Mouse (Mus musculus): Measurements from ENCODE around the gene Bag3.
"Not testable (repeated sequence)": the region's sequence is repeated elsewhere in the genome, so short reads cannot be mapped to it uniquely, and the experiment has no call there.

Gene Bag3

DNA sequence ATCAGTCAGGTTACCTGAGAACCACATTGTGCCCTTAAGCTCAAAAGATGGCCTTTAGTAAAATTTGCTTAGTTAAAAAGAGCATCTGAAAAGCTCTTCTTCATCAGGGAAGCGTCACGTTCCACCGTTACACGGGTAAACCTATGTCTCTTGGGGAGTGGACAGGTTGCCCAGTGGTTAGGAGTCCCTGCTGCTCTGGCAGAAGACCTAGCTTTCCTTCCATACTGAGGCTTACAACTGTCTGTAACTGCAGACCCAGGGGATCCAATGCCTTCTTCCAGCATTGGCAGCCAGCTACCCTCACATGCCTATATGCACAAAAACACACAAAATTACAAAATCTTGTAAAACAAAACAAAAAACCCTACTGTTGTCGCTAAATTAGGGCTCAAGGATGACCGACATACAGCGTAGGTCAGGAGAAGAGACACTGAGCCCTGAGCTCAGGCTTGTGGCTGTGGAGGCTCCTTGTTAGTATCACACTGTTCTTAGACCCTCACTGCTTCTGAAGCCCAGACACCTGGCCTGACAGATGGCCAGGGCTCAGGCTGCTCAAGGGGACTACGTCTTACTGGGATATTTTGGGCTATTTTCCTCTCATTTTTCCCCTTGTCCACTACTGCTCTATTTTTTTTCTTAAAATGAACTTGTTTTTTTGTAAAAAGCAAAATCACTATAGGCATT, 44.3 kb downstream of the Bag3 start:
- DNase-seq (ENCODE audit: low spot score) = no peak

DNA sequence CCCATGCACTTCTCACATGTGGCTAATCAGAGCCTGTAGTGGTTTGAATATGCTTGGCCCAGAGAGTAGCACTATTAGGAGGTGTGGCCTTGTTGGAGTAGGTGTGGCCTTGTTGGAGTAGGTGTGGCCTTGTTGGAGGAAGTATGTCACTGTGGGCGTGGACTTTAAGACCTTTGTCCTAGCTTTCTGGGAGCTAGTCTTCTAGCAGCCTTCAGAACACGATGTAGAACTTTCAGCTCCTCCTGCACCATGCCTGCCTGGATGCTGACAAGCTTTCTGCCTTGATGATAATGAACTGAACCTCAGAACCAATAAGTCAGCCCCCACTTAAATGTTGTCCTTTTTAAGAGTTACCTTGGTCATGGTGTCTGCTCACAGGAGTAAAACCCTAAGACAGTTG, 46.0 kb downstream of the Bag3 start:
- not testable (repeated sequence) for DNase-seq (ENCODE audit: low spot score)

DNA sequence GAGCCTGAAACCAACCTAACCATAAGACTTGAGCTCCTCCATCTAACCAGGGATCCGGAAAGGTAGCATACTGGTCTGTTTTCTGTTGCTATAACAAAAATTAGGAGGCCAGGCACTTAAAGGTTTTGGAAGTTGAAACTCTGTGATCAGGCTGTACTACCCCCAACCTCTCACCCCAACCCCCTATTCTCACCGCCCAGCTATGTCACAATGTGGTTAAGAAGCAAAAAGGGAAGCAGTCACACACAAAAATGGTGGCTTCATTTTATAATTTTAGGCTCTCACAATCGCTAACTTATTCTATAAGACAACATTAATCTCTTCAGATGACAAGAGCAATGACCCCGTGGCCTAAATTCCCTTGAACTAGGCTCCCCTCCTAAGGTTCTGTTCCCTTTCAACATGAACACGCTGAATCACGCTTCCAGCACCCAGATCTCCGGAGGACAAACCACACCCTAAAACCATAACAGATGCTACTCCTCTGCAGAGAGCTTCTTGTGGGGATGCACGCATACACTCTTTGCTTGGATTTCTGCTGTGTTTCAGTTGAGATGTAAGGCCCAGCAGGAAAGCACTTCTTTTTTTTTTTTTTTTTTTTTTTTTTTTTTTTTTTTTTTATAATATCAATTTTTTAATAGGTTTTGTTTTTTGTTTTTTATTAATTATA, 46.7 kb downstream of the Bag3 start:
- no peak for DNase-seq (ENCODE audit: low spot score)

DNA sequence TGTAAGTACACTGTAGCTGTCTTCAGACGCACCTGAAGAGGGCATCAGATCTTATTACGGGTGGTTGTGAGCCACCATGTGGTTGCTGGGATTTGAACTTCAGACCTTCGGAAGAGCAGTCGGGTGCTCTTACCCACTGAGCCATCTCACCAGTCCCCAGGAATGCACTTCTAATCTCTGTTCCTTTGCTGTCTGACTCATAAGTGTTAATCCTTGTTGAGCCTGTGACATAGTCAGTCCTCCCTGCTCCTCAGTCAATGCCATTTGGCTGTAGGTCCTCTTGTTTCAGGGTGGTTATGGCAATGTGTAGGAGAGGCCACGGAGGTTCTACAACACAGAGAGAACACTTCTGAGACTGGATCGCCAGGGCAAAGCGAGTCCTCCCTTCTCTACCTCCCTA, 47.2 kb downstream of the Bag3 start:
- DNase-seq (ENCODE audit: low spot score) = not testable (repeated sequence)

DNA sequence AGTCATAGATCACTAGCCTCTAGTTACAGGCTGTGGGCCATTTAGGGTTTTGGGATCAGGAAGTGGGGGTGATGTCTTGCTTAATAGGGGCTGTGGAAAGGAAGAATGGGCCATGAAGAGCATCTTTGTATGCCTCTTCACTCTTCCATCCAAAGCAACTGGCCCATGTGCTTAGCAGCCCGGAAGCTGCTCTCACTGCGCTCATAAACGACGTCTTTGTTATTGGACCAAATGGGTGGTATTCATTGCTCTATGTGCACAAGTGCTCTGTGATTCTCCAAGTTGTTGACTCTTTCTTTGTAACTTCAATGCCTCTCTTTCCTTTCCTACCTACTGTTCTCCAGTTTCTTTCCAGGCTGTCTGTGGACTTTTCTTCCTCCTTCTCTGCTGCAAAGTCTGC, 48.6 kb downstream of the Bag3 start:
- DNase-seq (ENCODE audit: low spot score) = no peak

DNA sequence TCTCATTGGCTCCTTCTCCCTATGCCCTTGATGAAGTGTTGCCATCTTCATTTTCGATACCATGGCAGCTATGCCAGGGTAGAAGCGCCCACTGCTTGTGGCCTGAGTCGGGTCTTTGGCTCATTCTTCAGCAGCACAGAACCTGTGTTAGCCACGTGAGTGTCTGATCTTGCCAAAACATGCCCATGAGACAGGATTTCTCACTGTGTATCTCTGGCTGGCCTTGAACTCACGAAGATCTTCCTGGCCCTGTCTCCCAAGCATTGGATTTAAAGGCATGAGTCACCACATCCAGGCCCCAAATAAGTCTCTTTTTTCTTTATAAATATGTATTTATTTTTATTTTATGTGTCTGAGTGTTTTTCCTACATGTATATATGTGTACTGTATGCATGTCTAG, 51.8 kb downstream of the Bag3 start:
- no peak for DNase-seq (ENCODE audit: low spot score)

DNA sequence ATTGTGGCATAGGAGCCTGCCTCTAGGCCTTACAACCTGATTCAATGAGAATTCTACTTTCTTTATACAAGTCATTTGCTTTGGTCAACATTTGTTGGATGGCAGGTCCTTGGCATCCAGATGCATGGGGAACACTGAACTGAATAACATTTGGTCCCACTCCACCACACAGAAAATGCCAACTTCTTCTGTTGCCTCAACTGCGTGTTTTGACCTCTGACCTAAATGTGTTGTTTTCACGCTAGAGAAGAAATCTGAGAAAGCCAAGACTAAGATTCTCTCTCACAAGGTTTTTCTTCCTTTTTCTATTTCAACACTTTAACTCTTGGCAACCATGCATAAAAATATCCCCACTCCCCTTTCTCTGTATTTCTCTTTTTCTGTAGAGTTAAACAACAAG, 52.4 kb downstream of the Bag3 start:
- no peak for DNase-seq (ENCODE audit: low spot score)

DNA sequence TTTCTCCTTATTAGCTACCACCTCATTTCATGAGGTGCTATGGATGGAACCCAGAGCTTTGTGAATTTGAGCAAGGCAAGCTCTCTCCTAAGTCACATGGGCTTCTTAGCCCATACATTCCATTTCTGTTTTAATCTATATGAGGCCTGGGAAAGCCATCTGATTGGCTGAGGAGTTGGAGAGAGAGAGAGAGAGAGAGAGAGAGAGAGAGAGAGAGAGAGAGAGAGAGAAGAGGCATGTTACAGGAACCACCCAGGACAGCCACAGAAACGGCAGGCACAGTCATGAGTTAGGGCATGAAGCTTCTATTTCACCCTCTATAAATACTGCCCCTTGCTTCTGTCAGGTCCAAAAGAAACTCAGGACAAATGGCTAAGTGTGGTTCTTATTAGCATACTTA, 54.2 kb downstream of the Bag3 start:
- DNase-seq (ENCODE audit: low spot score) = no peak

DNA sequence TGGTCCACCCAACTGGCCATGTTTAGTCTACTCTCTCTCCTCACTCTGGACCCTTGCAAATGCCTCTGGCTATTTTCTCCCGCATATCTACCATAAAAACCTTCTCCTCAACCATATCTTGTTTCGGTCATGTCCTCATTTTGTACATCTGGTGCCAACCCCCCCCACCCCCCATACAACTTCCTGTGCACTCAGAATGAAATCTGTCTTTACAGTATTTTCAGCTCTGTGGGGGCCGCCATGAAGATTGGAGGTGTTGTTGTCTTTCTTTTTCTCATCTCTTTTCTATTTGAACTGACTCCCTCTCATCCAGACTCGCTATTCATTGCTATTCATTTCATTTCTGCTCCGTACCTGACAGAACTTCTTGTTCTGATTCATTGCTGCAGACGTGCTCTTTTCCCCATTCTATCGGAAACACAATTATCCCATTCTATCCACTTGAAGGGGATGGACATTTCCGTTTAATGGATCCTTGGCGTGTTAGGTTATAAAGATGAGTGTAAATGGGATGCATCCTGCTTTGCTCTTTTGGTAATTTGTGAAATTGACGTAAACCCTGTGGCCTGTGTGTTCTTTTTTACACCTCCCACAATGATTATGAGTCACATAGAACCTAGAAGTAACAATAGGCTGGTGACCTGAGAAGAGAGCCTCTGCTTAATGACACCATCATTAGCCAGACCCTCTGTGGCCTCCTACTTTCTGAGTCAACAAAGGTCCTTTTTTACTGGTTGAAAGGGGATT, 55.0 kb downstream of the Bag3 start:
- DNase-seq (ENCODE audit: low spot score) = no peak

DNA sequence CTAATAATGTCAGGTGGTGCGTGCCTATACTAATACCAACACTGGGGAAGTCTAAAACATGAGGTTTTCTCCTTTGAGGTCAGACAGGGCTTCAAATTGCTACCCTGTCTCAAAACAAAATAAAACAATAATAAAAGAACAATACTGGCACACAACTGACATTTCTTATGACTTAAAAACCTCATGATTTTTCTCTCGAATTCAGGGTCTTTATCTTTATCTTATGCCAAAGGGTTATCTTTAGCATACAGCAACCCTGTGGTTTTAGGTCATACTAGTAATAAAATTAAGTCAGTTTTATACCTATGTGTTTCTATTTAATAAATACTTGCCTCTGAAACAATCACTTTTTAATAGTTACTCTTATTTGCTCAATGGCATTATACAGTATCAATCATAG, 56.0 kb downstream of the Bag3 start:
- DNase-seq (ENCODE audit: low spot score) = no peak

DNA sequence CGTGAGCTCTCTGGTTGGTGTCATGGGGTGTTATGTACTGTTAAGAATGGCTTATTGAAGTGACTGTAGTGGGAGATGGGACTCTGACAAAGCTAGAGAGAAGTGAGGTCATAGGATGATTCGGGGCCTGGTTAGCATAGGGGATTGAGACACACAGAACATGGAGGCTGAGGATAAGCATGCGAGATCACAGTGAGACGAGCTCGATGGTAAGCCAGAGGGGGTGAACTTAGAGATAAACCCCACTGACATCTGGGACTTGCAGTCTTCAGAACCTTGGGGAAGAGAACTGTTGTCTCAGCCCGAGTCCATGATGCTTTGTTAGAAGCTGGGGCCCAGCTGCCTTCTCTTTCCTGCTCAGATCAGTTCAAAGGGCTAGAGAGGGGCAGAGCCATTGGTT, 56.9 kb downstream of the Bag3 start:
- DNase-seq (ENCODE audit: low spot score) = no peak

DNA sequence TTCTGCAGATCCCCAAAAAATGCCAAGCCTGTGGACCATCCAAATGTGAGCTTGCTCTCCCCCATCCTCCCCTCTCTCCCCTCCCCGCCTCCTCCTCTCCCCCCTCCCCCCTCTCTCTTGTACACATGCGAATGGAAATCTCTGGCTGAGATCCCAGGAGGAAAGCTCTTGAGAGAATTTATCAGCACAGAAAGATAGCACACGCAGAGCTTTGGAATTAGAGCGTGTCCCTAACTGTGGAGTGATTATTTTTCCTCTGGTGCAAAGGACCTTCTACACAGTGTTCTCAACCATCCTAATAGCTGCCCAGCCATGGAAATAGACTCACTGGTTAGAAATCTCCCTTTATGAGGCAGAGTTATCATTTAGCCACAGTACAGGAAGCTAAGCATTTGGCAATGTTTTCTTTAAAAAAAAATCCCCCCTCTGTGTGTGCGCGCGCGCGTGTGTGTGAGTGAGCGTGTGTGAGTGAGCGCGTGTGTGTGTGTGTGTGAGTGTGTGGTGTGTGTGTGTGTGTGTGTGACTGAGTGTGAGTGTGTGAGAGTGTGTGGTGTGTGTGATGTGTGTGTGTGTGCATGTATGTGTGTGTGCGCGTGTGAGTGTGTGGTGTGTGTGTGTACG, 58.6 kb downstream of the Bag3 start:
- DNase-seq (ENCODE audit: low spot score) = peak; percentile 50

DNA sequence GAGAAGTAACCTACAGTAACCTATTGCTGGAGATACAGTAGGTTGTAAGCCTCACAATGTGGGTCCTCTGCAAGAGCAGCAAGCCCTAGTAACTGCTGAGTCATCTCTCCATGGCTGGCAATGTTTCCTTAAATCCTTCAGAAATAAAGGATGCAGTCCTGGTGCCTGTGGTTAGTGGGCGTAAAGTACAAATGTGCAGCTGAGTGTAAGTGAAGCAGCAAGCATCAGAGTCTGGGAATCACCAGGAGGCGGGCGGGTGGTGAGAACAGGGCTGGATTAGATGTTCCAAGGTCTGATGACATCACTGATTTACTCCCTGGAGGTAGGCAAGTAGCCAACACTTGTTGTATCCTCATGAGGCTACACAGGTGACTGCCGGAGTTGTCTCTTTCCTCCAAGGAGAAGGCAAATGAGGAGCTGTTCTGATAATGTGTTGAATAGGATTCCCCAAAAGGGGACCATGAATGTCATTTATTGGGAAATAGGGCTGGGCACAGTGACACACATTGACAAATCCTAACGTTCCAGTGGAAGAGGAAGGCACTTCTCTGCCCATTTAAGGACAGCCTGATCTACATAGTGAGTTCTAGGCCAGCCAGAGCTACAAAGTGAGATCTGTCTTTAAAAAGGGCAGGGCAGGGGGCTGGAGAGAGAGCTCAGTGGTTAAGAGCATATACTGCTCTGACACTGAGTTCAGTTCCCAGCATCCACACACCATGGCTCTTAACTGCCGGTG, 60.0 kb downstream of the Bag3 start:
- peak; percentile 64 for DNase-seq (ENCODE audit: low spot score)

DNA sequence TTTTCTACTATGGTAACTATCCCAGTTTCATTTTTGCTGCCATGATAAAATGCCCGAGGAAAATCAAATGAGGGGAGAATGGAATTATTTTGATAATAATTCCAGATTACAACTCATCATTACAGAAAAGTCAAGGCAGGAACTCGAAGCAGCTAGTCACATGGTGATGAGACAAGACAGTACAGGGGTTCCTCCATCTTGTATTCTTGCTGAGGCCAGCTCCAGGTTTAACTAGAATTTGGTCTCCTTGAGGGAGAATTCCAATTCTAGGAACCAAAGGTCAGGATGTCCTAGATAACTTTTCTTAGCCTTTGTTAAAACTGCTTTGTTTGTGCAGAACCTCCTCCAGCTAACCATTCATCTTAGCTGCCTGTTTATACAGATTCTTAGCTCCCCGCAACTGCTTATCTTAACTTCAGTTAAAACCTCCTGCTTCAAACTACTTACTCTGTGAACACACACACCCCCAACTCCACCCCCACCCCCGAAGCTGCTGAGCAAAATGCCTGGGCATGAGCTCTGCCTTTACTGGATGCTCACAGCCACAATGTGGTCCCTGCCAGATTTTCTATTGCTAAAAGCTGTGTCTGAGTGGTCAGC, 64.0 kb downstream of the Bag3 start:
- DNase-seq (ENCODE audit: low spot score) = no peak

DNA sequence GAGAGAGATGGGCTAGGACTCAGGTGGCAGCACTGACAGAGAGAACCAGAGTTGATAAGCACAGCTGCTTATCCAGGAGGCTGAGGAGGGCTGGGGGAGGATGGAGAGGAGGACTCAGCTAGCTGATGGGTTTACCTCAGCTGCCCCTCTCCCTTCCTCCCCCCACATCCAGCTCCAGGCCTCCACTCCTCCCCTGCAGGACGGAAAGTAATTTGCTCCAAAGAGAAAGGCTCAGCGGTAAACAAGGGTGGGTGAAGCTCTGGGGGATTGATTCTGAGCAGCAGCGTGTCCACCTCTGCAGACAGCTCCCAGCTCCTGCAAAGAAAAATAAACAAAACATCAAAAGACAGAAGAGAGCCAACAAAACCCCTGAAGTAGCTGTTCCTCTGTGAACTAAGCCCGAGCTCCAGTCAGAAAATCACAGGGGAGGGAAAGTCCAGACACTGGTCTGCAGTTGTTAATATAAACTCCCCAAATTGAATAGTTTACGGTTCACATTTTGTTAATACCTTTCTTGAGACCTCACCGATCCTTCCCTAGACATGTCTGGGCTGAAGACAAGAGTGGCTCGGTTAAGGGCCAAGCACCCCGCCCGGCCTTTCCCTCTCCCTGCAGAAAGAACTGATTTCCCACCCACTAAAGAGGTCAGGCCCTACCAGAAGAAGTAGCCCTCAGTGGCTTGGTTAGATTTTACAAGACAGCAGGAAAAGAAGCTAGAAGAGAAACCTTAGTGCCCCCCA, 68.1 kb downstream of the Bag3 start:
- peak; percentile 55 for DNase-seq (ENCODE audit: low spot score)

DNA sequence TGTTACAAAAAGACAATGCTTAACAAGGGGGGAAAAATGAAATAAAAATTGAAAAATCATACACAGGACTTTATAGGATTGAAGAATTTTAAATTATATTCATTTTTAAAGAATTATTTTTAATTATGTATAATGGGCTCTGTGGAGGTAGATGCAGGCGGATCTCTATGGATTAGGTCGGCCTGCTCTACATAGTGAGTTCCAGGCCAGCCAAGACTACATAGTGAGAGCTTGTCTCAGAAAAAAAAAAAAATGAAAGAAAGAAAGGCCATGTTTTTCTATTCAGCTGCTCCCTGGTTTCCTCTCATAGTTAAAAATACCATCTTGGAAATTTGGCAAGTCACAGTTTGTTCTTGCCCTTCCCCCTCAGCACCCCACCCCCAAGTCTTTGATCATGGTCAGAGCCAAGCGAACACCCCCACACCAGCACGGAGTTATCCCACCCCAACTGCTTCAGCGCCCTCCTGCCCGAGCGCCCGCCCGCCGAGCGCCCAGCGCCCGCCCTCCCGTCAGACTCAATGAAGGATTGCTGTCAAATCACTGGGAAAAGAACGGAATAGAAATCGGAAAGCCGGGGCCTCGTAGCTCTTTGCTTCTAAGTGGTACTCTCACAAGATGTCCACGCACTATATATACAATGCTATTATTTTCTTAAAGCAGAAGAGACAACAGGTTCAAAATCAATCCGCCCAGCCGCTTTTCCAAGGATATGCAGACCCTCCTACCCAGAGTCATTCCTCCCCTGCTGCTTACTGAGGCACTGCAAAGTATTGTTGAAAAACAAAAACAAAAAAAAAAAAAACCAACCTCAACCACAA, 68.9 kb downstream of the Bag3 start:
- DNase-seq (ENCODE audit: low spot score) = peak; percentile 28

DNA sequence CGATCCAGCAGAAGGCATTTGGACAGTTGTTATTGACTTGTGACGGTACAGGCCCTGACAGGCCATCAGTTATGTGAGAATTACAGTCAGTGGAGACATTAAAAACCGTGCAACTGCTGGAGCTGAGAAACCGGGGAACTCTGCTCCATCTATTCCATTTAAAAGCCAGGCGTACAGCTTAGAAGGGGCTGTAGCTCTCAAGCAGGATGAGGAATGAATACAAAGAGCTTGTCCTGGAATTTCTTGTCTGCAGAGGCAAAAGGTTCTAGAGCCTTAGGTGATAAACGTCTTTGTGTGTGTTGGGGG, 69.5 kb downstream of the Bag3 start:
- DNase-seq (ENCODE audit: low spot score) = peak; percentile 14

DNA sequence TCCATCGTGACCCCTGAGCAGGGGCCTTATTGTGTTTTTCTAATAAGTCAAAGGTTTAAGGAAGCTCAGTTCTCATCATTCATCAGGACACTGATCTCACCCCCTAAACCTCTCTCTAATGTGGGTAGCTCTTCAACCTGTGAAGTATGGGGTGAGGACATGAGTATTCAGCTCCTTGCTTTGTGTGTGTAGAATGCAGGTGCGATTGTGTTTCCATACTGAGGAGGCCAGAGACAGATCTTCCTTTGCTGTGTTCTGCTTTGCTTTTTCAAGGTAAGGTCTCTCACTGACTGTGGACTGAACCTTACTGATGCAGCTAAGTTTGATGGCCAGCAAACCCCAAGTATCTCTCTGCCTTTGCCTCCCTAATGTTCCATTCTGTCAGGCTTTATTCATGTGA, 72.9 kb downstream of the Bag3 start:
- no peak for DNase-seq (ENCODE audit: low spot score)

All from MN1 (cell line).